Mouse (Mus musculus) hindbrain, embryonic 15.5 days (tissue): Measurements from ENCODE around the gene Efcab12. TPM values are rescaled to one million over a fixed set of nuclear protein-coding genes. Genes with fewer than 3 reads are reported as not detected.

Experiments used
- ATAC-seq: fragments of 200-750 bp; cut with Nextera tagmentation; 2 replicates; pipeline ENCODE4 v1.8.0; 2017; ENCODE audit warnings: low read depth, moderate number of reproducible peaks, moderate TSS enrichment; ENCODE audit not compliant: low FRiP score
- H3K27ac ChIP-seq: fragments of 300-500 bp; sonication (generic); replicated peaks from 2 replicates; pipeline ENCODE4 v1.5.1; 2015; ENCODE audit warnings: mild to moderate bottlenecking, inconsistent platforms
- H3K27me3 ChIP-seq: fragments of 300-500 bp; sonication (generic); 2 replicates; pipeline ENCODE4 v1.6.1; 2015; ENCODE audit warnings: control low read depth, inconsistent platforms
- H3K36me3 ChIP-seq: fragments of 300-500 bp; sonication (generic); 2 replicates; pipeline ENCODE4 v1.6.1; 2015; ENCODE audit warnings: control low read depth, inconsistent platforms
- H3K4me1 ChIP-seq: fragments of 300-500 bp; sonication (generic); replicated peaks from 2 replicates; pipeline ENCODE4 v1.6.1; 2015; ENCODE audit warnings: control low read depth, inconsistent platforms
- H3K4me2 ChIP-seq: fragments of 300-500 bp; sonication (generic); 2 replicates; pipeline ENCODE4 v1.6.1; 2015; ENCODE audit warnings: moderate library complexity, mild to moderate bottlenecking, inconsistent platforms
- H3K4me3 ChIP-seq: fragments of 300-500 bp; sonication (generic); 2 replicates; pipeline ENCODE4 v1.5.1; 2015; ENCODE audit warnings: mild to moderate bottlenecking, inconsistent platforms
- H3K9ac ChIP-seq: fragments of 300-500 bp; sonication (generic); 2 replicates; pipeline ENCODE4 v1.6.1; 2015; ENCODE audit warnings: inconsistent platforms
- H3K9me3 ChIP-seq: fragments of 300-500 bp; sonication (generic); 2 replicates; pipeline ENCODE4 v1.6.1; 2016; ENCODE audit warnings: control low read depth, inconsistent platforms
- WGBS: fragments of 180-500 bp; shearing (Covaris S2); methylation state at CpG from one replicate; pipeline ENCODE4 v1.1.7; 2015; 5-methylcytosine and 5-hydroxymethylcytosine counted together
- microRNA-seq: library from miRNA; unstranded; fragments of <30 nt; microRNA quantifications from one replicate; pipeline ENCODE4, GENCODE M21; 2016
- polyA plus RNA-seq: library from polyadenylated mRNA; unstranded; fragments of >200 nt; fragmentation: Nextera tagmentation; extraction: Ambion mirVana; gene quantifications from 2 replicates; pipeline ENCODE4 v1.2.1, GENCODE M21; 2015

Gene Efcab12
- polyA plus RNA-seq, 1 experiment from 2014 or later: 2.9 TPM

GRCm38 (mm10) chr6:115772604-115773003 is 65.6 kb downstream of the Efcab12 start:
- 56% methylated on average over 1 of the region's 1 CpGs for WGBS
- ATAC-seq: no peak
- H3K27ac ChIP-seq: no peak overlapping the region

GRCm38 (mm10) chr6:115772201-115772600 is 66.0 kb downstream of the Efcab12 start:
- Histone ChIP-seq H3K27ac (no peak overlapping the region), H3K9me3 (no peaks in the 10 kb centered on the region), H3K4me2 (no peak overlapping the region), H3K4me3 (no peak overlapping the region), H3K36me3 (no peaks in the 10 kb centered on the region), H3K27me3 (no peaks in the 10 kb centered on the region), H3K9ac (no peak overlapping the region), H3K4me1 (peaks cover 30% of the 10 kb centered on the region)
- 85% methylated on average over 6 of the region's 6 CpGs for WGBS
- ATAC-seq: no peak

More at GRCm38 (mm10) chr6:115772604-115773003, 65.6 kb downstream of the Efcab12 start:
- H3K9me3 ChIP-seq: no peaks in the 10 kb centered on the region
- no peak overlapping the region for H3K4me3 ChIP-seq
- peaks cover 30% of the 10 kb centered on the region for H3K4me1 ChIP-seq
- no peaks in the 10 kb centered on the region for H3K27me3 ChIP-seq
- H3K9ac ChIP-seq: no peak overlapping the region
- no peaks in the 10 kb centered on the region for H3K36me3 ChIP-seq
- no peak overlapping the region for H3K4me2 ChIP-seq

- Histone ChIP-seq H3K4me1 (peaks cover 17% of the 10 kb centered on the region), H3K36me3 (no peaks in the 10 kb centered on the region), H3K4me3 (no peak overlapping the region), H3K9ac (no peak overlapping the region), H3K27ac (no peak overlapping the region), H3K4me2 (no peak overlapping the region), H3K27me3 (no peaks in the 10 kb centered on the region), H3K9me3 (no peaks in the 10 kb centered on the region)
- ATAC-seq: no peak
- 67% methylated on average over 4 of the region's 4 CpGs for WGBS
Measured at GRCm38 (mm10) chr6:115770852-115771251, 67.4 kb downstream of the Efcab12 start.

GRCm38 (mm10) chr6:115770059-115770670 is 68.0 kb downstream of the Efcab12 start:
- H3K27ac ChIP-seq: no peak overlapping the region
- peaks cover 10% of the 10 kb centered on the region for H3K4me1 ChIP-seq
- H3K27me3 ChIP-seq: no peaks in the 10 kb centered on the region
- H3K4me3 ChIP-seq: no peak overlapping the region
- no peaks in the 10 kb centered on the region for H3K9me3 ChIP-seq
- no peak overlapping the region for H3K9ac ChIP-seq
- H3K4me2 ChIP-seq: no peak overlapping the region
- WGBS: 85% methylated on average over 20 of the region's 20 CpGs
- no peak for ATAC-seq
- no peaks in the 10 kb centered on the region for H3K36me3 ChIP-seq

GRCm38 (mm10) chr6:115768207-115768606 is 70.0 kb downstream of the Efcab12 start:
- no peaks in the 10 kb centered on the region for H3K9me3 ChIP-seq
- no peak for ATAC-seq
- H3K4me2 ChIP-seq: no peak overlapping the region
- H3K27me3 ChIP-seq: no peaks in the 10 kb centered on the region
- H3K36me3 ChIP-seq: no peaks in the 10 kb centered on the region
- no peak overlapping the region for H3K27ac ChIP-seq
- 89% methylated on average over 4 of the region's 4 CpGs for WGBS
- H3K9ac ChIP-seq: no peak overlapping the region
- no peak overlapping the region for H3K4me3 ChIP-seq
- 0 out of 2 replicates have a peak, but pooled peaks cover 4% of the 10 kb centered on the region for H3K4me1 ChIP-seq

- WGBS: 36% methylated on average over 9 of the region's 9 CpGs
- H3K4me1 ChIP-seq: peaks cover 5% of the 10 kb centered on the region
- H3K4me3 ChIP-seq: no peak overlapping the region
- no peaks in the 10 kb centered on the region for H3K27me3 ChIP-seq
- no peak overlapping the region for H3K9ac ChIP-seq
- H3K9me3 ChIP-seq: no peaks in the 10 kb centered on the region
- no peaks in the 10 kb centered on the region for H3K36me3 ChIP-seq
- H3K27ac ChIP-seq: no peak overlapping the region
- H3K4me2 ChIP-seq: no peak overlapping the region
- no peak for ATAC-seq
Measured at GRCm38 (mm10) chr6:115767357-115767756, 70.9 kb downstream of the Efcab12 start.

GRCm38 (mm10) chr6:115764179-115764578 is 74.0 kb downstream of the Efcab12 start:
- WGBS: 4% methylated on average over 7 of the region's 7 CpGs
- H3K9ac ChIP-seq: no peak overlapping the region

GRCm38 (mm10) chr6:115761995-115762756 is 76.0 kb downstream of the Efcab12 start, which contains the start of gene Tmem40:
Gene Tmem40 (minus strand): TSS chr6:115762410.
- 1% methylated on average over 9 of the region's 9 CpGs for WGBS
- Histone ChIP-seq H3K4me3 (no peak within 1 kb of the TSS), H3K36me3 (no peaks in the 10 kb centered on the region), H3K9me3 (no peaks in the 10 kb centered on the region), H3K4me2 (0 out of 2 replicates have a peak within 1 kb of the TSS, but pooled peaks have one; percentile 2), H3K27me3 (no peaks in the 10 kb centered on the region), H3K27ac (peak within 1 kb of the TSS; percentile 58), H3K9ac (no peak within 1 kb of the TSS), H3K4me1 (peaks cover 12% of the 10 kb centered on the region)
- peak; percentile 27; the same call in 1 of the 2 replicates for ATAC-seq

More at GRCm38 (mm10) chr6:115764179-115764578, 74.0 kb downstream of the Efcab12 start:
- Histone ChIP-seq H3K27me3 (no peaks in the 10 kb centered on the region), H3K9me3 (no peaks in the 10 kb centered on the region), H3K4me2 (peak overlapping the region; percentile 20), H3K27ac (peak overlapping the region; percentile 75), H3K4me3 (no peak overlapping the region), H3K36me3 (no peaks in the 10 kb centered on the region), H3K4me1 (peaks cover 12% of the 10 kb centered on the region)
- ATAC-seq: peak; percentile 92

- no peak for ATAC-seq
- no peak overlapping the region for H3K27ac ChIP-seq
- no peaks in the 10 kb centered on the region for H3K27me3 ChIP-seq
- 64% methylated on average over 4 of the region's 4 CpGs for WGBS
- H3K36me3 ChIP-seq: no peaks in the 10 kb centered on the region
- peaks cover 12% of the 10 kb centered on the region for H3K4me1 ChIP-seq
- H3K9me3 ChIP-seq: no peaks in the 10 kb centered on the region
- H3K4me2 ChIP-seq: no peak overlapping the region
- no peak overlapping the region for H3K4me3 ChIP-seq
- H3K9ac ChIP-seq: no peak overlapping the region
Measured at GRCm38 (mm10) chr6:115760982-115761381, 77.2 kb downstream of the Efcab12 start.

Small RNAs within 50 kb of the gene (microRNA-seq; reads per million reads assigned to microRNA genes)
- gene Mir7660: not detected

Other genes with a start within 250 kb of the Efcab12 start
- 0.35 and 0.49 TPM in 2 replicates for gene Mkrn2os, start 245.8 kb downstream of the Efcab12 start, polyA plus RNA-seq
- gene Mkrn2, start 236.5 kb downstream of the Efcab12 start, polyA plus RNA-seq: 32.0 and 36.7 TPM in 2 replicates
- gene Raf1, start 161.8 kb downstream of the Efcab12 start, polyA plus RNA-seq: 124 and 136 TPM in 2 replicates
- 1.5 and 2.0 TPM in 2 replicates for gene Tmem40, start 76.0 kb downstream of the Efcab12 start, polyA plus RNA-seq
- 12.8 and 12.9 TPM in 2 replicates for gene Cand2, start 63.9 kb downstream of the Efcab12 start, polyA plus RNA-seq
- 948 and 1,117 TPM in 2 replicates for gene Rpl32, start 29.7 kb downstream of the Efcab12 start, polyA plus RNA-seq
- 8.8 and 10.9 TPM in 2 replicates for gene Mbd4, start 15.0 kb upstream of the Efcab12 start, polyA plus RNA-seq
- 28.9 and 31.5 TPM in 2 replicates for gene Ift122, start 15.1 kb upstream of the Efcab12 start, polyA plus RNA-seq
- 0.64 and 0.68 TPM in 2 replicates for gene Rho, start 93.3 kb upstream of the Efcab12 start, polyA plus RNA-seq
- not detected in 2 replicates for gene H1foo, start 106.5 kb upstream of the Efcab12 start, polyA plus RNA-seq
- 10.8 and 12.7 TPM in 2 replicates for gene Plxnd1, start 156.6 kb upstream of the Efcab12 start, polyA plus RNA-seq